Mouse (Mus musculus): ENCODE results near the gene Whrn.

The Whrn gene

GRCm38 (mm10) chr4:63450551-63450950 lies 45.2 kb downstream of the Whrn start:
- DNase-seq (ENCODE audit: low spot score in 2 of 2), result no peak

- DNase-seq (ENCODE audit: low spot score in 2 of 2), result no peak
Observed at GRCm38 (mm10) chr4:63444362-63445066, 51.3 kb downstream of the Whrn start.

GRCm38 (mm10) chr4:63443101-63443500 lies 52.7 kb downstream of the Whrn start:
- no peak for DNase-seq (ENCODE audit: low spot score in 2 of 2)

DNA sequence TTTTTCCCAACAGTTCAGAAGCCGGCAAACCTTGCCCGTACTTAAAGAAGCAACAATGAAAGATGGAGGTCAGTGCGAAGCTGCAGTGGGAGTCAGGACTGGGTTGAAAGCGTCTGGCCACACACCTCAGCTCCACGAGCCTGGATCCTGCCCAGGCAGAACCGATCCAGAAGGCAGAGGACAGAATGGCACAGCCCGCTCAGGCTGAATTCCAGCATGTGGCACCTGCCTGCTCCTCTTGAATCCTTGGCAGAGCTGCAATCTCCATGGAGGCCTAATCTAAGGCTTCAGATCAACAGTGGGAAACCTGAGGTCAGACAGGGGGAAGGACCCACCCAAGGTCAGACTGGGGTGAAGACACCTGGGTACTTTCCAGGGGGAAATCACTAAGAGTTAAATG lies 54.2 kb downstream of the Whrn start:
- no peak for DNase-seq (ENCODE audit: low spot score in 2 of 2)

DNA sequence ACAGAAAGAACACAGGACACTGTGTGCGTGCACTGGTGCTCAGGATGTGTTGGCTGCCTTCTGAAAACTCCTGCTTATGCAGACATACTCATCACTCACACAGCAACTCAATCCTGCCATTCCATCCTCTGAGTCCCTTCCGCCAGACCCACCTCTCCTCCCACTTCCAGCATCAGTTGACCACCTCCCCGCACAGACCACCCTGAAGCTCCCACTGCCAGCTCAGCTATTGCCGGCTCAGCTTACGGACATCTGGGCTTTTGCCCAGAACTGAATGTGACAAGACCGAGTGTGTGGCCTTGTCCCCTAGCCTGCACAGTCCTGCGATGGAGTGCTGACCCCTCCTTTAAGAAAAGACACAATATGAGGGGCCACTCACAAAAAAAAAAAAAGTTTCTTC lies 55.5 kb downstream of the Whrn start:
- no peak for DNase-seq (ENCODE audit: low spot score in 2 of 2)

GRCm38 (mm10) chr4:63437968-63438367 lies 57.8 kb downstream of the Whrn start:
- DNase-seq (ENCODE audit: low spot score in 2 of 2), result no peak

GRCm38 (mm10) chr4:63437119-63437815 lies 58.5 kb downstream of the Whrn start:
- no peak for DNase-seq (ENCODE audit: low spot score in 2 of 2)

DNA sequence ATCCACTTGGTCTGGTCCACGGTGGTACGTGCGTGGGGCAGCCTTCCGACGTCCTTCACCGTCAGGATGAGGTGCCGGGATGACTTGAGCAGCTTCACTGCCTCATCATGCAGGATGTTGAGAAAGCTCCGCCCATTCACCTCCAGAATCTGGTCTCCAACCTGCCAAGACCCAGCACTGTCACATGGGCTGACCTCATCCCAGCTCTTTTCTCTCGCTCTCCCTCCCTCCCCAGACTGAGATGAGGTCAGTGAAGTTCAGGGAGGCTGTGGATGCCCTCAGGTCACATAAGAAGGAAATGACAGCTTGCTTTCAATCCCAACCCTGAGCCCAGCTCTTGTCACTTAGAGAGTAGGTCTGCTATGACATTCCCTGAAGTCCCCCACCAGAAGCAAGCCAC lies 60.4 kb downstream of the Whrn start:
- no peak for DNase-seq (ENCODE audit: low spot score in 2 of 2)

DNA sequence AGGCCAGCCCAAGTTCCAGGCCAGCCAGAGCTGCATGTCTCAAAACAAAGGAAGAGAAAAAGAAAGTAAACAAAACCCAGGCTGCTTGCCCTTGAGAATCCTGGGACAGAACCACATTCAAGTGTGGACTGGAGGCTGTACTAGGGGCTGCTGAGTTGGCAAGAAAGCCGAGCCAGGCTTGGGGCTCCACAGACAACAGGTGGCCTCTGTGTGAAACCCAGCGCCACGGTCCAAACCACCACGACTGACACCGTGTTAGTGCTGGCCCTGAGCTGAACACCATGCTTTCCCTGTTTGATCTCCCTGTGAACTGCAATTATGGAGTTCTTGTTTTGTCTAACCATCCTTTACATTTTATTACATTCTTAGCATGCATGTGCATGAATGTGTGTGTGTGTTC lies 64.7 kb downstream of the Whrn start:
- no peak for DNase-seq (ENCODE audit: low spot score in 2 of 2)

GRCm38 (mm10) chr4:63430357-63430756 lies 65.4 kb downstream of the Whrn start:
- DNase-seq (ENCODE audit: low spot score in 2 of 2), result no peak

GRCm38 (mm10) chr4:63426308-63426707 lies 69.5 kb downstream of the Whrn start:
- DNase-seq (ENCODE audit: low spot score in 2 of 2), result no peak

- no peak for DNase-seq (ENCODE audit: low spot score in 2 of 2)
Observed at GRCm38 (mm10) chr4:63423811-63424210, 72.0 kb downstream of the Whrn start.

DNA sequence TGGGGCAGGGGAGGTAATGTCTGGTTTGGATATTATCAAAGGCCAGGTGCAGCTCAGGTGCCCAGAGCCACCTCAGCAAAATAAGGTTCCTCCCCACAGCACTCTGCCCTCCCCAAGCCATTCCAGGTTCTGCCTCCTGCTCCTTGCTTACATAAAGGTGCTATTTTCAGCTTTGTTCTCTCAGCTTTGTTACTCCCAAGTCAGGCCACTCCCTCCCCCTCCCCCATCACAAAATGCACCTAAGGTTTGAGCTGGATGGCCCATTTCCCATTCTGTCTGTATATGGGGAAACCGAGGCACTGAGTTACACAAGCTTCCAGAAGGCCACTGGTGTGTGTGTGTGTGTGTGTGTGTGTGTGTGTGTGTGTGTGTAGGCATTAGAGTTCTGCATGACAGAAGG lies 72.6 kb downstream of the Whrn start:
- DNase-seq (ENCODE audit: low spot score in 2 of 2), result no peak

DNA sequence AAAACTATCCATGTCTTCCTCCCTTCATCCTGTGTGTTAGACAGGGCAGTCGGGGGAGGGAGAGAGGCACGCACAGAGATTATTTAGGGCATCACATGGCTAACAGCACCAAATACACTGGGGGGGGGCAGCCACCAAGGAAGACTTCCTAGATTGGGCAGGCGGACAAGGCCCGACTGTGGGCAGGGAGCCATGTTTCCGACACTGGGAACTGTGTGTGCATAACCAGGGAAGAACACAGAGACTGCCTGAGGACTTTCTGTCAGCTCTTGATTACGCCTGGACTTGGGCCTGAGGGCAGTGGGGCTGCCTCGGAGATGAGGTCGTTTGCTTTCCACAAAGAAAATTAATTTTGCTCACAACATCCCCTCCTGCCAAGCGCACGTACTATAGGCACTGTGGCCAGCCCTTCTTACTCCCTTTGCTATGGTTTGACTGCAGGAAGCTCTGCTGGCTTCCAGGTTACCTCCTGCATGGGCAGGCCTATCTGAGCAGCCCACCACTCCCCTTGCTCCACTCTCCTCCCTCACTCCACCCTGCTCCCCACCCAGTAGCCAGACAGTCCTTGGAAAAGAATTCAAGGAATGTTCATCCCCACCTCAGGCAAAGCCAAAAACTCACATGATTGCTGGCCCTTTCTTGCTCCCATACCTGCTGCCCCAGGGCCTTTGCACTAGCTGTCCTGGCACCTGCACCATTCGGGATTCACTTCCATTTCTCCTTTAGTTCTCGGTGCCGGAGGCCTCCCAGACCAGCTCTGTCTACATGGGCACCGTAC lies 75.5 kb downstream of the Whrn start:
- no peak for DNase-seq (ENCODE audit: low spot score in 2 of 2)

GRCm38 (mm10) chr4:63418270-63418669 lies 77.5 kb downstream of the Whrn start:
- no peak for DNase-seq (ENCODE audit: low spot score in 2 of 2)

GRCm38 (mm10) chr4:63417318-63417957 lies 78.4 kb downstream of the Whrn start:
- DNase-seq (ENCODE audit: low spot score in 2 of 2), result peak; percentile 55 to 84

DNA sequence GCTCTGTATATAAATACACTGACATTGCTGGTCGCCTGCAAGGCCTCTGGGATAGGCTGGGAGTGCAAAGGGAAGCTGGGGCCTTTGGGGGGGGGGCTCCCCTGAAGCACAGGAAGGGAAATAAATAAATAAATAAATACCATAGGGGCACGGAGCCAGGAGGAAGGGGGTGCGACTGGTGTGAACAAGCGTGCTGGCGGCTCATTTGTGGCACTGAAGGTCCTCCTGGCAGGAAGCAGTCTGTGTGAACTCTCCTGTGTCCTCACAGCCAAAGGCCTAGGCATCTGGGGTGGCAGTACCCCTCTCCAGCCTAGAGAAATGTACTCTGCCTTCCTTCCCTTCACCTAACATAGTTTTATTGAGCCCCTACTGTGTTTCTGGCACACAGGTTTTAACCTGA lies 80.8 kb downstream of the Whrn start:
- no peak for DNase-seq (ENCODE audit: low spot score in 2 of 2)

DNA sequence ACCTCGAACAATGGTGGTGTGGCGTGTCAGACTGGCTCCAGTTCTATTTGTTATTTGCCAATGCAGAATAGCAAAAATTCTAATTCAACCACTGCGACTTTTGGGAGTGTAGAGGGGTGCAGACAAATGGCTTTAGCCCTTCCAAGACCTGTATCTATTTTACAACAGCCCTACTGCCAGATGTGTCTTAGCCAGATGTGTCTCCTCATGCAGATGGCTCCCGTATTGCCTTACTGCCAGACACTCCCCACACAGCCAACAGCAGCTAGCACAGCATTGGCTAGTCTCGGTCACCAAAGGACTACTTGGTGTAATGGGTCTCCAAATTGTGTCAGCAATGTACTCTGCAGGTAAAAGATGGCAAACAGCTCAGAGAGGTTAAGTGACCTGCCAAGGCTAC lies 84.6 kb downstream of the Whrn start:
- DNase-seq (ENCODE audit: low spot score in 2 of 2), result no peak

- peak; percentile 87 to 95 for DNase-seq (ENCODE audit: low spot score in 2 of 2)
Observed at GRCm38 (mm10) chr4:63410583-63410934, 85.2 kb downstream of the Whrn start.

DNA sequence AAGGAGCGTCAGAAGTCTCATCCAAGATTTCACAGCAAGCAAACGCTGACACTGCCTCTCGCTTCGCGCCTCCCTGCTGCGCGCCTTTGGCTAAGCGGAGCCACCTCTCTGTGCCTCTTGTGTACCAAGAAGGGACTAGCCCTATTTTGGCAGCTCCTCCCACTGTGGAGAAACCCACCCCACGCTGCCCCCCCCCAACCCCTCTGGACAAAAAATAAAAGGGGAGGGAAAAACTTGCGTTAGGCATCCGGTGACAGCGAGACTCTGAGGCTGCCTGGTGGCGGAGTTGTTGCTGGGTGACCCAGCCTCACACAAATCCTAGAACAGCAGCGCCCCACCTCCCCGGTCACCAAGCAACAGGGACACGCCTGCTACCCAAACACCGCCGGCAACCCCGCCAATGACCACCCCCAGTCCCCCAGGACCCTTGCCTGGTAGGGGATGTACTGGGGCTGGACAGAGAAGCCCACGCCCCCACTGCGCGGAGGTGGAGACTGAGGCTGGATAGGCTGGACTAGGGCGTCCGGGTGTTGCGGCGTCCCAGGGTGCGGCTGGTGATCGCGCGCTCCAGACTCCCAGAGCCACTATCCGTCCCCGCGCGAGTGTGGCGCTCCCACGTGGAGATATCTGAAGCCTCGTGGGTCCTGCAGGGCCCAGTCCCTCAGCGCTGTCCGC lies 85.7 kb downstream of the Whrn start:
- peak; percentile 62 to 64 for DNase-seq (ENCODE audit: low spot score in 2 of 2)

- DNase-seq (ENCODE audit: low spot score in 2 of 2), result no peak
Observed at GRCm38 (mm10) chr4:63409317-63409907, 86.4 kb downstream of the Whrn start.

Measured in urinary bladder, postnatal 4 days (tissue).